Mouse (Mus musculus): ENCODE data around the gene Tox3. TPM values are rescaled to one million over a fixed set of nuclear protein-coding genes. Genes with fewer than 3 reads are reported as not detected.
A peak's percentile ranks its signal among the peaks of the same experiment; 100 is the strongest.

Tox3 gene
- total RNA-seq, 2 experiments from 2014 or later, result 18.0 to 18.5 TPM

DNA sequence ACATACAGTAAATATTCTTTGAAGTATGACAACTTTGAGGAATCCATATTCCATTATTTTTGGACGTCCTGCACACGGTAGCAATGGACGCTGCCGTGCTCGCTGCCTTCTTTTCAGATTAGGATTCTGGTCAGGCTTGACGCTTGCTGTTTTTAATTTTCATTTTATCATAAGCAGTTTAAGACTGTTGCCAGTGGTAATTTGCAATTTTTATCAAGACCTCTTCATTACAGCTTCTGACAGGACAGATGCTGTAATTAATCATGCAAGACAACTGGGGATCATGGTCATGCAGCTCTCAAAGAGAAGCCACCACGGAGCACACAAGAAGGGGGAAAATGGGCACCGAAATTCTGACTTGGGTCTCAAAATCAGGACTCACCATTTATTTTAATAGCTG, 101.8 kb downstream of the Tox3 start:
- intact Hi-C loops (cut with DNase I), result no loop called here
- DNase-seq (ENCODE audit: extremely low spot score in 1 of 2, low spot score in 2 of 2), result no peak

DNA sequence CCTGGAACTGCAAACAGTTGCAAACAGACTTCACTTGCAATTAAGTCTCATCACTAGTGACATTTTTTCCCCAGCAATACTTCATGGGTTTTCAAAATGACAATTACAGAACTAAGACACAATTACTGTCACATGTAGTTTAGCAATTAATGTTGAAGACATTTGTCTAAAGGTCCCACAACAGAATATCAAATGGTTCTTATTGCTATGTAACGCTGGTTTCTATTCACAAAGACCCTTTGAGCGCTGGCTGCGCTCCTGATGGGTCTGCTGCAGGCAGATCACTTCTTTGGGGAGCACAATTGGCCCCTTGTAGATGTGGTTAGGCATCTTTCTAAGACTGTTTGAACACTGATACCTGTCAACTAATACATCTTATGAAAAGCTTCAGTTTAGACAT, 102.3 kb downstream of the Tox3 start:
- no peak for DNase-seq (ENCODE audit: extremely low spot score in 1 of 2, low spot score in 2 of 2)
- intact Hi-C loops (cut with DNase I), result no loop called here

DNA sequence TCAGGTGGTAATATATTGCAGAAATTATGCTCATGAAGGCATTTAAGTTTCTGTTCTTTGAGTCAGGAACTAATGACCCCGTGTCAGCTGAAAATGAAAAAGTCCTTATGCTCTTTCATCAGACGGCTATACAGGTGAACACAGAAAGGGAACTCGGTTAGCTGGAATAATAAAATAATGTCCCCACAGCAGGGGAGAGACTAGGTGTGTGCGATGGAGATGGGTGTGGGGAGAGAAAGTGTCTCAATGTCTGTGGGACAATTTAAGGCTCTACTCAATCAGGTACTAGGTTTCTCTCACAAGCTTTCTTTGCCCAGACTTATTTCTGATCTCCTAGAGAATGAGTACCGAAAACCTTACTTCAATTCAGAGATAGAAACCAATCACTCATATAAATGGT, 103.0 kb downstream of the Tox3 start:
- no peak for DNase-seq (ENCODE audit: extremely low spot score in 1 of 2, low spot score in 2 of 2)
- intact Hi-C loops (cut with DNase I), result no loop called here

DNA sequence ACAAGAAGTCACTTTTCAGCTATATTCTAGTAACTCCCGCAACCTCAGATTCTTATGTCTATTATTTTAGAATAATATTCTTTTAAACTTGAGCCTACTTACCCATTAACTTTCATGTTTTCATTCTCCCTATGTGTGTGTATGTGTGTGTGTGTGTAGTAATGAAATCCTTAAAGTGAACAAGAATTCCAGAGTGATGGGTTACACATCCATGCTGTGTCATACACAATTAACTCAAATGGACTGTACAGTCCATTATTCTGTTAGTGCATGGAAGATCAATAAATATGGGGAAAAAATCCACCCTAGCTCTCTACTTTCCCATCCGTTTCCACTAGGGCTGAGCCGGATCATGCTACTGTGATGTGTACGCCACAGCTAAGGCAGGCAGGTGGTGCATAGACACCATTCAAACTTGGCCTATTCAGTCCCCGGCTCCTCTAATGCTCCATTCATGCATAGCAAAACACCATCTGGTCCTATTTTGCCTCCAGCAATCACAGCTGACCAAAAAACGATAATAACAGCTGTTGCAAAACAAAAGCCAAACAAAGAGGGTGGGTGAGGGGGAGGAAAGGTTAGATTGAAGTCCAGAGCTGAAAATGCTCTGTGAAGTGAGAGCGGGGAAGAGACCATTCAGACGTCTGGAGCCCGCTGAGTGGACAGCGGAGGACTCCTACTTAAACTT, 103.5 kb downstream of the Tox3 start:
- peak in 1 of 2 experiments; percentile 13 for DNase-seq (ENCODE audit: extremely low spot score in 1 of 2, low spot score in 2 of 2)
- intact Hi-C loops (cut with DNase I), result no loop called here

DNA sequence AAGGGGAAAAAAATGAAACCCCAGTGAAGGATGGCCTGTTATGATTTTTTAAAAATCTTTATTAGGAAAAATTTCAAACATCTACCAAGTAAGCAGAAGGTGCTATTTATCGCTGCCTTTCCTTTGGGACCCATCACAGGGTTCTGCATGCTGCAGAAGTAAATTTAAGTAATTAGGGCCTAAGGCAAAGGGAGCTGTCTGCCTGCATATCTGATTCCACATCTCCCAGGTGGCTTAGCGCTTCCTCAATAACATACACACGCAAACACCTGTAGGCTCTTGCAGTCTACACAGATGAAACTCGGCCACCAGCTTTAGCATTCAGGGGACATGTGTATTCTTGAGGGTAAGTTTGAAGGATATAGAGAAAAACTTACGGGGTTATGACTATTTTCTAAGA, 104.2 kb downstream of the Tox3 start:
- no peak for DNase-seq (ENCODE audit: extremely low spot score in 1 of 2, low spot score in 2 of 2)
- intact Hi-C loops (cut with DNase I), result no loop called here

DNA sequence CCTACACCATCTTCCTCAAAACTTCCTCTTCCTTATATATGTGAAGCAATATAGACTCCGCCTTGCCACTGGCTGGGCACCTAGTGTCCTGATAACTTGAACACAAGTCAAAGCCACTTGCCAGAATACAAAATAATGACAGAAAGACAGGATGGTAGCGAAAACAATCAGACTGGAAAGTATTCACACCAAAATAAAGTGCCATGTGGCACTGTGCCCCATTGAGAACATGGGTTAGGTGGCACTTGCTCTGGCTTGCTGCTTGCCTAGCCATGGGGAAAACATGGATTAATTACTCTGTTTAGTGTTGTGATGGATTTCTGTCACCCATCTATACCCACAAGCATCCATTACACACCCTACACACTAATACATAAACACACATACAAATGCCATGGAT, 105.8 kb downstream of the Tox3 start:
- DNase-seq (ENCODE audit: extremely low spot score in 1 of 2, low spot score in 2 of 2), result no peak
- intact Hi-C loops (cut with DNase I), result no loop called here

DNA sequence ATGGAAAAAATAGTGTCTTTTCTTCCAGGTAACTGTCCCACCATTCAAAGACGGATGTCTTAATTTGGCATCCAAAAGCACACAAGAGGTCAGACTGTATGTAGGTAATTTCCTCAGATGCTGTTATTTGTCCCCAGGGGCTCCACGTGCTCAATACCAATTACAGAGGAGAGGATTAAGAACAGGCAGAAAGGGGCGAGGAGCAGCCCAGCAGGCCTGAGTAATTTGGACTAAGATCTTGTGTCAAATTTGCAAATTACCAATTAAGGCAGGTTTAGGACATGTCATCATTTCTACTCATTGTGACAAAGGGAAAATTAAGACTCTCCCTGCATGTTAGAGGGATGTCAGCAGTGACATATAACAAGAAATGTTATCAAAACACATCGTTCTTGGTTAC, 106.7 kb downstream of the Tox3 start:
- intact Hi-C loops (cut with DNase I), result no loop called here
- no peak for DNase-seq (ENCODE audit: extremely low spot score in 1 of 2, low spot score in 2 of 2)

DNA sequence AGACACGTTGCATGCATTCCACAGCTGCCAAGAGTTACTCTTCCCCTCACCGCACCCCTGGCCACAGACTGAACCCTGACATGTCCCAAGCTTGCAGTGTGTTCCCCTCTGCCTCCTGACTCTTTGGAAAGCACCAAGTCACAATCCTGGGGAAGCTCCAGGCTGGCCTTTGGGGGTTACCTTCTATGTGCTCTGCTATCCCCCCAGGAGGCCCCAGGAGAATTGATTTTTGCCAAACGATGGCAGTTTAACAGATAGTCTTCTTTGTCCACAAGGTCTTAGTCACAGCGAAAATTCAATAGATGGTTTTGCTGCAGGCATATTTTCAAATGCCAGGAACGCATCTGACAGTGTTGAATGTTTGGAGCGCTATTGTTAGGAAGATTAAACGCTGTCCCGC, 115.6 kb downstream of the Tox3 start:
- no peak for DNase-seq (ENCODE audit: extremely low spot score in 1 of 2, low spot score in 2 of 2)
- intact Hi-C loops (cut with DNase I), result no loop called here

DNA sequence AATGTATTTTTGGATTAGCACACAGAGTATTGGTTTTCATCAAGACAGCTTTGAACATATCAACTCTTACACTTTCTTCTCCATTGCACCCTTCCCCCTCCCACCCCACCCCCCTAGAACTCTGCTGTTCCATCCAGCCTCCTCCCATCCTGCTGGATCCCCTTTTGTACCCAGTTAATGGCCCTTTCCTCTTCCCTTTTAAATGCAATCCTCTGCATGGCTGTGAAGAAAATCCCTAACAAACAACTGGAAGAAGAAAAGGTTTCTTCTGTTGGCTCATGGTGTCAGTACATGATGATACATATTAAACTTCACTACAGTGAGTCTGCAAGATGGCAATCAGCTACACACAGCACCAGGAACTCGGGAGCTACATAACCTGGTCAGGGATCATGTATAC, 124.0 kb downstream of the Tox3 start:
- intact Hi-C loops (cut with DNase I), result no loop called here
- no peak for DNase-seq (ENCODE audit: extremely low spot score in 1 of 2, low spot score in 2 of 2)

DNA sequence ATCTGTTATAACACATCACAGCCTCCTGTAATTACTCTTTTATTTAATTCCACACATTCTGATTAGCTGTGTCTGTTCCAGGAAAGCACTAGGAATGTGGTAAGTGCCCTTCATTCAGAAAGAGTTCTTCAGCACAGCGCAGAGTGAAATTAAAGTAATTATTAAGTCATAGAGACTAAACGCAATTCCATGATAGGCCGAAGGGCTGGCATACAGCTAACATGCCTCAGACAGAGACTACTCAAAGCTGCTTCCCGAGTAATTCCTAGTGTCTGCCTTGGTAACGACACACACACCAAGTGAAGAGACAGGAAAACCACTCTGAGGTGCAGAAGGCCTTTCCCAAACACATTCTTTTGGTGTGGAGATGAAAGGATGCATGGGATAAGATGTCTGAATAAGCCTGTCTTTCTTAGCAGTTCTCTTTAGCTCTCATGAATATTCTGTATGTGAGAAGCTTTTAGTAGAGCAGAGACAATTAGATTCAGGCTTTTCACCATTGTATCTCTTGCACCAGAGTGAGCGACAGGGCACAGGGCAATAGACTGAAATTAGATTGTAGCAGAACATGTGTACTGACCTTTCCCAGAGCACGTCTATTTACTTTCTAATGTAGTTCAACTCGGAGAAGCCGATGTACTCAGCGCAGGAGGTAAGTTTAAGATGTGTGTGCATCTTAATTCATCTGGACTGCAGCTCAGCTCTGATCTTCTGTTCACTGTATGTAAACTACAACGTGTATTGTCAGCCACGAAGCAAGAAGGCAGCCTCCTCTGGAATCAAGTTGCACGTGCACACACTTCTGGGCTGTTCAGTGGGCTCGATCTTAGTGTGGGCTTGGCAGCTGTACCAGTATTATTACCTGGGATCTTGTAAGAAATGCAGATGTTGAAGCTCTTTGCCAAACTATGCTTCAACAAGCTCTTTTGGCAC, 138.8 kb downstream of the Tox3 start:
- DNase-seq (ENCODE audit: extremely low spot score in 1 of 2, low spot score in 2 of 2), result no peak
- intact Hi-C loops (cut with DNase I), result no loop called here

Measured in left cerebral cortex, postnatal 10 days (tissue).